Mouse (Mus musculus): ENCODE measurements around the gene Fuca1.
"Not testable (repeated sequence)": the region's sequence is repeated elsewhere in the genome, so short reads cannot be mapped to it uniquely, and the experiment has no call there.

Fuca1 gene

GRCm38 (mm10) chr4:135958354-135958753 lies 37.8 kb downstream of the Fuca1 start:
- DNase-seq, result peak; percentile 78

GRCm38 (mm10) chr4:135960717-135961116 lies 40.2 kb downstream of the Fuca1 start:
- DNase-seq, result peak; percentile 89

GRCm38 (mm10) chr4:135961709-135962108 lies 41.2 kb downstream of the Fuca1 start:
- DNase-seq, result no peak

- no peak for DNase-seq
These were observed 41.7 kb downstream of the Fuca1 start for GRCm38 (mm10) chr4:135962198-135962597.

GRCm38 (mm10) chr4:135962946-135963345 lies 42.4 kb downstream of the Fuca1 start:
- no peak for DNase-seq

- peak; percentile 94 for DNase-seq
These were observed 43.1 kb downstream of the Fuca1 start, which contains the start of gene Gale for GRCm38 (mm10) chr4:135963457-135964193. TSS of gene Gale (plus strand) at chr4:135963727.

GRCm38 (mm10) chr4:135964426-135964825 lies 43.9 kb downstream of the Fuca1 start:
- peak; percentile 67 for DNase-seq

- DNase-seq, result no peak
These were observed 44.6 kb downstream of the Fuca1 start for GRCm38 (mm10) chr4:135965113-135965512.

GRCm38 (mm10) chr4:135966283-135966682 lies 45.7 kb downstream of the Fuca1 start:
- DNase-seq, result no peak

- DNase-seq, result no peak
These were observed 46.7 kb downstream of the Fuca1 start for GRCm38 (mm10) chr4:135967086-135967760.

- DNase-seq, result no peak
These were observed 47.8 kb downstream of the Fuca1 start for GRCm38 (mm10) chr4:135968271-135968869.

GRCm38 (mm10) chr4:135969070-135969750 lies 48.7 kb downstream of the Fuca1 start:
- no peak for DNase-seq

GRCm38 (mm10) chr4:135970585-135970984 lies 50.0 kb downstream of the Fuca1 start:
- no peak for DNase-seq

- no peak for DNase-seq
These were observed 51.4 kb downstream of the Fuca1 start for GRCm38 (mm10) chr4:135971805-135972555.

- DNase-seq, result peak; percentile 88
These were observed 52.0 kb downstream of the Fuca1 start, which contains the start of gene Lypla2 for GRCm38 (mm10) chr4:135972556-135972906. TSS of gene Lypla2 (minus strand) at chr4:135972626.

- DNase-seq, result no peak
These were observed 52.6 kb downstream of the Fuca1 start for GRCm38 (mm10) chr4:135972911-135973811.

GRCm38 (mm10) chr4:135976146-135976545 lies 55.6 kb downstream of the Fuca1 start:
- DNase-seq, result no peak

GRCm38 (mm10) chr4:135980223-135980622 lies 59.7 kb downstream of the Fuca1 start:
- DNase-seq, result not testable (repeated sequence)

GRCm38 (mm10) chr4:135981524-135982063 lies 61.1 kb downstream of the Fuca1 start:
- no peak for DNase-seq

GRCm38 (mm10) chr4:135984556-135984955 lies 64.0 kb downstream of the Fuca1 start:
- DNase-seq, result no peak

- DNase-seq, result no peak
These were observed 64.7 kb downstream of the Fuca1 start for GRCm38 (mm10) chr4:135985193-135985592.
